Mouse (Mus musculus): ENCODE data around the gene Surf2. TPM values are rescaled to one million over a fixed set of nuclear protein-coding genes. Genes with fewer than 3 reads are reported as not detected.

Surf2 gene
- polyA plus RNA-seq, 1 experiment from 2014 or later = 38.1 TPM

DNA sequence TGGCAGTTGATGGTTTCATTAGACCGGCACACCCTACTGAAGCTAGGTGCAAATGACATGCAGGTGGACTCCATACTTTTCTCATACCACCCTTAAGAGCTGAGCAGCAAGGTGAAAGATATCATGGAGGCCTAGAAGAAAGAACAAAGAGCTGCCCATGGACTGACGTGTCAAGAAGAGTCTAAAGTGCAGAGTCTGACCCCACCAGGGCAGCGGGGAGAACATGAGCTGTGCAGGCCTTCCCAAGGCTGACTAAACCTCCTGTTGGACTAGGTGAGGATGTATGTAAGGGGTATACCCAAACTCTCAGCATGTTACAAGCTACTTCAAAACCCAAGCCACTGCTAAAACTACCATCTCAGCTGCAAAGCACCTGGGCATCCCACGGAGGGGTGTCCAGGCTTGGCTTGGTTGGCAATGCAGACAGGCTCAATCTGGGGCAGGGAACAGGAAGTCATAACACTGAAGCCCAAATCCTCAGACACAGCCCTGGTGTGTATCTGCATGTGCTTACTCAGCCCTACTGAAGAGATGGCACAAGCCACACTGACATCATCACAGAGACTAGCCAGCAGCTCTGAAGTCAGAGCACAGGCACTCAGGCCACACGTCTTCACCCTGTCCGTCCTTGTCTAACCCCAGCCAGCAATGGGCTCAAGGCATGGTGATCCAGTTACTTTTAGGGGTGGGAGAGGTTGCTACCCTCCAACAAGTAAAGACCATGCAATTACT is 11.7 kb downstream of the Surf2 start:
- Histone ChIP-seq H3K27ac (ENCODE audit: low read length) (no peak overlapping the region), H3K4me1 (ENCODE audit: control insufficient read depth, insufficient read depth, low read length) (peaks cover 29% of the 10 kb centered on the region), H3K9me3 (replicated peaks; ENCODE audit: control insufficient read depth, low read length) (no peaks in the 10 kb centered on the region), H3K36me3 (ENCODE audit: control insufficient read depth, insufficient read depth) (peaks cover 53% of the 10 kb centered on the region), H3K4me2 (ENCODE audit: low read depth, low read length) (no peak overlapping the region), H3K4me3 (ENCODE audit: low read length) (no peak overlapping the region), H3K9ac (ENCODE audit: low read length) (no peak overlapping the region), H3K27me3 (ENCODE audit: control insufficient read depth, insufficient read depth, low read length) (no peaks in the 10 kb centered on the region)
- WGBS = 80% methylated on average over 6 of the region's 6 CpGs
- no peak for ATAC-seq (replicated peaks; ENCODE audit: extremely low read depth, insufficient read depth, low FRiP score)

DNA sequence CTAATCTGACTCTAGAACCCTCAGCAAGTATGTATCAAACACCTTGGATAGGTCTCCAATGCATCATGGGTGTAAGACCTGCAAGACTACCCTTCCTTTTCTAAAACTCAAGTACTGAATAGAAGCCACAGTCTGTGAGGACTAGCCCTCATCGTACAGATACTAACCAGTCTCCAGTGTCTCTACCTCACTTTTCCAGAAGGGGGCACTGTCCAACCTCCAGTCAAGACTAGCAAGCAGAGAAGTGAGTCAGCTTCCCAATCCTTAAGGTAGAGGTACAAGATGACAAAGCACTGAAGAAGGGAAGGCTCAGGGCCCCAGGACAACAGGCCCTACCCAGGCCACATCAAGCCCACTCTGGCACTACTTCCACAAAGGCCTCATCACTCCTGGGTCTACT is 14.2 kb downstream of the Surf2 start:
- Histone ChIP-seq H3K9me3 (replicated peaks; ENCODE audit: control insufficient read depth, low read length) (no peaks in the 10 kb centered on the region), H3K4me1 (ENCODE audit: control insufficient read depth, insufficient read depth, low read length) (peaks cover 29% of the 10 kb centered on the region), H3K4me3 (ENCODE audit: low read length) (no peak overlapping the region), H3K36me3 (ENCODE audit: control insufficient read depth, insufficient read depth) (peaks cover 30% of the 10 kb centered on the region), H3K27me3 (ENCODE audit: control insufficient read depth, insufficient read depth, low read length) (no peaks in the 10 kb centered on the region), H3K4me2 (ENCODE audit: low read depth, low read length) (no peak overlapping the region), H3K27ac (ENCODE audit: low read length) (no peak overlapping the region), H3K9ac (ENCODE audit: low read length) (peak overlapping the region; percentile 25; the same call in 1 of the 2 replicates)
- no peak for ATAC-seq (replicated peaks; ENCODE audit: extremely low read depth, insufficient read depth, low FRiP score)
- 48% methylated on average over 1 of the region's 1 CpGs for WGBS

DNA sequence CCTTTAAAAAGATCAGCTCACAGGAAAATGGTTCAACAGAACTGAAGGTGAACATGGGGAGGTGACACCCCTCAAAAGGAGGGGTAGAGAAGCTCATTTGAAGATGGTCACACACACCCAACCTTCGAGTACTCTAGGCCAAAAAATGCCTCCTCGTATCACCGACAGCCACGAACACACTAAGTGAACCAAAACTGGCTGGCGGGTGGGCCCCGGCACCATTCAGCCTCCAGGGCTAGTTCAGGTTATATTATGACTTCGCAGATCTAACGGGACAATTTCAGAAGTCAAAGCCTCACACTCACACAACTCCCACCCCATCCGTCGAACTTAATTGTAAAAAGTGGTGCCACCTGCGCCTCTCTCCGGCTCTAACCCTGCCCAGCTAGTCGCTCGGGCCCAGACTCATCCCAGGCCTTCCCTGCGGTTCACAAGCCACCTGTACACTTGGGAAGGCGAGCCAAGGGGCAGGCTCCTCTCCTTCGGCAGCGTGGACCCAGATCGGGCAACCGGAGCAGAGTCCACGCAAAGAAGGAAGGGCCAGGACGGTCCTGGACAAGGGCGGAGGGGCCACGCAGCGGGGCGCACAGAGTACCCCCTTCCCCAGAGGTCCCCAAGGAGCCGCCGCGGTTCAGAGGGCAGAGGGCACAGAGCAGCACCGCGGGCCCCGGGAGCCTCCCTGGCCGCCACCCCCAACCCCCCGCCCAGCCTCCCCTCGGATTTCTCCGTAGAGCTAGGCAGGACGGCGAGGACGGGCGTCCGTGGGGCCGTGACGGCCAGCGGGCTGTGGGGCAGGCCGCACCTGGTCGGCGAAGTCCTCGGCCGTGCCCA is 16.5 kb downstream of the Surf2 start:
- Histone ChIP-seq H3K4me3 (ENCODE audit: low read length) (peak overlapping the region; percentile 99), H3K27me3 (ENCODE audit: control insufficient read depth, insufficient read depth, low read length) (no peaks in the 10 kb centered on the region), H3K36me3 (ENCODE audit: control insufficient read depth, insufficient read depth) (peaks cover 13% of the 10 kb centered on the region), H3K27ac (ENCODE audit: low read length) (peak overlapping the region; percentile 95), H3K9ac (ENCODE audit: low read length) (peak overlapping the region; percentile 100), H3K4me1 (ENCODE audit: control insufficient read depth, insufficient read depth, low read length) (peaks cover 29% of the 10 kb centered on the region), H3K4me2 (ENCODE audit: low read depth, low read length) (peak overlapping the region; percentile 87), H3K9me3 (replicated peaks; ENCODE audit: control insufficient read depth, low read length) (no peaks in the 10 kb centered on the region)
- under 1% methylated on average over 48 of the region's 49 CpGs for WGBS
- ATAC-seq (replicated peaks; ENCODE audit: extremely low read depth, insufficient read depth, low FRiP score) = no peak; the same call in none of the 2 replicates

DNA sequence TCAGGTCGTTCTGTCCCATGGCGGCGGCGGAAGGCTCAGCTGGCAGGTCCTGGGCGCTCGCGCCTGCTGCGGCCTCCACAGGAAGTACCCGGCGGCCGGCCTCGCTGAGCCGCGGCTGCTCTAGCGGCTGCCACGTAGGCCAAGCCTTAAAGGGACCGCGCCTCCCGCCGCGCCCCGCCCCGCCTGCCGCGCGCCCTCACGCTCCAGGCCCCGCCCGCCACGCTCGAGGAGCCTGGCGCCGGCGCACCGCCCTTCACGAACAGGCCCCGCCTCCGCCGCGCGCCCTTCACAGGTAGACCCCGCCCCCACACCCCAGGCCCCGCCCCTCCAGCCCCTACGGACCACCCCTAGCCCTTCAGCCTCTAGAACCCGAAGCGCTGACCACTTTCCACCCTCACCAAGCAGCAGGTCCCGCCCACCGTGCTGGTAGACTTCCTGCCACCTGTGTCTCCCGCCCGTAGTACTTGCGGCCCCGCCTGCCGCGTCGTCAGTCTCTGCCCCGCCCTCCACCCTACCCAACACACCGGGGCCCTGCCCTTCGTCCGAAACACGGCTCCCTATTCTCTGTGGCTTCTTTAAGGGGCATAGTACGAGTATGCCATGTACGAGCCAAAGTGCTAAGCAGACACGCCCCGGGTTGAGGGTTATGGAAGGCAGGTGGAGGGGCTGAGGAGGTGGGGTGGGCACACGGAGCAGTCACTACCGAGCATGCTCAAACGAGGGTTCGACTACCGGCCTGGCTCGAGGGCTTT is 17.3 kb downstream of the Surf2 start, which contains the start of the genes Surf4 and Stkld1:
Gene Surf4, minus strand, starts transcription at position 625 of the 752 bp plus-strand sequence.
Gene Stkld1, plus strand, starts transcription at position 744 of the 752 bp plus-strand sequence.
- Histone ChIP-seq H3K4me3 (ENCODE audit: low read length) (peak within 1 kb of the TSS; percentile 99), H3K27ac (ENCODE audit: low read length) (peak within 1 kb of the TSS; percentile 95), H3K9ac (ENCODE audit: low read length) (peak within 1 kb of the TSS; percentile 100), H3K4me2 (ENCODE audit: low read depth, low read length) (peak within 1 kb of the TSS; percentile 87), H3K9me3 (replicated peaks; ENCODE audit: control insufficient read depth, low read length) (no peaks in the 10 kb centered on the region), H3K36me3 (ENCODE audit: control insufficient read depth, insufficient read depth) (peaks cover 13% of the 10 kb centered on the region), H3K27me3 (ENCODE audit: control insufficient read depth, insufficient read depth, low read length) (no peaks in the 10 kb centered on the region), H3K4me1 (ENCODE audit: control insufficient read depth, insufficient read depth, low read length) (peaks cover 29% of the 10 kb centered on the region)
- WGBS = 1% methylated on average over 47 of the region's 70 CpGs
- ATAC-seq (replicated peaks; ENCODE audit: extremely low read depth, insufficient read depth, low FRiP score) = peak; percentile 95

DNA sequence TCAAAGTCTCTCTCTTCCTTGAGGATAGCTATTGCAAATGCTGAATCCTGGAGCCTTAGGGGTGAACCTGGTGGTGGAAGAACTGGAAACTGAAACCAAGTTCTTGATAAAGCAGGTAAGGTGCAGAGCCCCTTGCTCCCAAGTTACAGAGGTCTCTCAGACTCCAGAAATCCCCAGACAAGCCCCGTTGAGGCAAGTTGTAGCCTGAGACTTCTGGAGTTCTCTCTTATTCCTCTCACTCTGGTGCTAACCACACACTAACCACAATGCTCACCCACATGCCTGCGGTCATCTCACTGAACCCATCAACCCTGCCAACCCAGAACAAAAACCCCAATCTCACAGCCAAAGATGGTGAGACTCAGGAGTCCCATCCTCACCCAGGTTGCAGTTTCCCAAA is 19.1 kb downstream of the Surf2 start:
- Histone ChIP-seq H3K4me1 (ENCODE audit: control insufficient read depth, insufficient read depth, low read length) (peaks cover 22% of the 10 kb centered on the region), H3K27ac (ENCODE audit: low read length) (no peak overlapping the region), H3K9me3 (replicated peaks; ENCODE audit: control insufficient read depth, low read length) (no peaks in the 10 kb centered on the region), H3K36me3 (ENCODE audit: control insufficient read depth, insufficient read depth) (peaks cover 7% of the 10 kb centered on the region), H3K4me2 (ENCODE audit: low read depth, low read length) (no peak overlapping the region), H3K9ac (ENCODE audit: low read length) (no peak overlapping the region), H3K4me3 (ENCODE audit: low read length) (no peak overlapping the region), H3K27me3 (ENCODE audit: control insufficient read depth, insufficient read depth, low read length) (no peaks in the 10 kb centered on the region)
- 82% methylated on average over 2 of the region's 2 CpGs for WGBS
- ATAC-seq (replicated peaks; ENCODE audit: extremely low read depth, insufficient read depth, low FRiP score) = no peak

DNA sequence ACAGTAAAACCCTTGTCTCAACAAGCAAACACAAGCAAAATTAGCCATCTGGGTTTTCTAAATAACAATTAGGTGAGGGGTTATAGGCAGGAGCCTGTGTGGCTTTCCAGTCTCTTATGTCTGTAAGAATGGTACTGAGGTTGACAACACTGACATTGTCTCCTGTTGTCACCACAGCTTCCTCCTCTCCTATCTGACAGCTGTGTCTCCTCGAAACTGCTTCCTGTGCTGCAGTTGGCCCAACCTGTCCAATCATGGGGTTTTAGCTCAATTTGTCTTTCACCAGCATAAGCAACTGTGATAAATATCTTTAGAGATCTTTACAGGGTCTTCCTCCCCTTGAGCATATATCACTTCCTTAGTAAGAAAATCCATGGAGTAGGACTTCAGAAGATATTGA is 20.3 kb downstream of the Surf2 start:
- no peak overlapping the region for H3K4me3 ChIP-seq (ENCODE audit: low read length)
- H3K9me3 ChIP-seq (replicated peaks; ENCODE audit: control insufficient read depth, low read length) = no peaks in the 10 kb centered on the region
- H3K36me3 ChIP-seq (ENCODE audit: control insufficient read depth, insufficient read depth) = peaks cover 2% of the 10 kb centered on the region; the same call in 1 of the 2 replicates
- H3K27me3 ChIP-seq (ENCODE audit: control insufficient read depth, insufficient read depth, low read length) = no peaks in the 10 kb centered on the region
- 28% methylated on average over 1 of the region's 1 CpGs for WGBS
- no peak for ATAC-seq (replicated peaks; ENCODE audit: extremely low read depth, insufficient read depth, low FRiP score)
- no peak overlapping the region for H3K27ac ChIP-seq (ENCODE audit: low read length)
- peaks cover 10% of the 10 kb centered on the region for H3K4me1 ChIP-seq (ENCODE audit: control insufficient read depth, insufficient read depth, low read length)
- H3K4me2 ChIP-seq (ENCODE audit: low read depth, low read length) = no peak overlapping the region
- H3K9ac ChIP-seq (ENCODE audit: low read length) = no peak overlapping the region

DNA sequence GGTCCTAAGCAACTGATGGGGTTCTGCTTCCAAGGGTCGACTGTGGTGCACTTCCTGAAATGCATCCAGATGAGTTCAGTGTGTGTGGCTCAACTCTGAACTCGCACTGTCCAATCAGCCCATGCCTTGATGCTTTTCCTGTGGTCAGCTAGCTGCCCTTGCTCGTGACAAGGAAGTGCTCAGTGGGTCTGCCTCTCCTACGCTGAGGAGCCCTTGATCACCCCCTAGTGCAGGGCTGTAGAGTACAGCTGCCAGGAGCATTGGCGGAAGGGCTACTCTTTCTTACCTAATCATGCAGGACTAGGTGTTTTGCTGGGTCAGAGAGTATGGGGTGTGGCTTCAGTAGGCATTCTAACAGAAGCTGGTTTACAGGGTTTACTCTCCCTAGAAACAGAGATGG is 25.4 kb downstream of the Surf2 start:
- Histone ChIP-seq H3K4me2 (ENCODE audit: low read depth, low read length) (no peak overlapping the region), H3K36me3 (ENCODE audit: control insufficient read depth, insufficient read depth) (no peaks in the 10 kb centered on the region), H3K4me3 (ENCODE audit: low read length) (no peak overlapping the region), H3K27me3 (ENCODE audit: control insufficient read depth, insufficient read depth, low read length) (no peaks in the 10 kb centered on the region), H3K9ac (ENCODE audit: low read length) (no peak overlapping the region), H3K4me1 (ENCODE audit: control insufficient read depth, insufficient read depth, low read length) (no peaks in the 10 kb centered on the region), H3K9me3 (replicated peaks; ENCODE audit: control insufficient read depth, low read length) (no peaks in the 10 kb centered on the region), H3K27ac (ENCODE audit: low read length) (no peak overlapping the region)
- WGBS = 33% methylated on average over 5 of the region's 5 CpGs
- ATAC-seq (replicated peaks; ENCODE audit: extremely low read depth, insufficient read depth, low FRiP score) = no peak

DNA sequence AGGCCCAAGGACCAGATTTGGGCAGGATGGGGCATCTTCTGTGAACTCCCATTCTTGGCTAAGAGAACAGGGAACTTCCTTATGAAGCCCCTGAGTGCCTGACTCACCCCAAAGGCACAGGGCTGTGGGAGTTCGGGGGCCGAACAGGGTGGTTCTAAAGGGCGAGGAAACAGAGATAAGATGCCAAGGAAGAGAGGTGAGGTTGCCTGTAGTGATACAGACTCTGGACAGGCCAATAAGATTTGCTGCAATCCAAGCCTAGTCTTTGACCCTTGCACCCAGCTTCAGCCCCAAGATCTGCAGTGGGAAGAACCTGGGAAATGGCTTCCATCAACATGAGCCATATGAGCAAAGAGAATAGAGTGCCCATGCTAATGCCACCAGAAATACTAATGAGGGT is 27.1 kb downstream of the Surf2 start:
- no peak overlapping the region for H3K9ac ChIP-seq (ENCODE audit: low read length)
- no peaks in the 10 kb centered on the region for H3K27me3 ChIP-seq (ENCODE audit: control insufficient read depth, insufficient read depth, low read length)
- H3K4me2 ChIP-seq (ENCODE audit: low read depth, low read length) = no peak overlapping the region
- ATAC-seq (replicated peaks; ENCODE audit: extremely low read depth, insufficient read depth, low FRiP score) = no peak
- no peak overlapping the region for H3K4me3 ChIP-seq (ENCODE audit: low read length)
- 66% methylated on average over 3 of the region's 3 CpGs for WGBS
- no peaks in the 10 kb centered on the region for H3K36me3 ChIP-seq (ENCODE audit: control insufficient read depth, insufficient read depth)
- H3K4me1 ChIP-seq (ENCODE audit: control insufficient read depth, insufficient read depth, low read length) = no peaks in the 10 kb centered on the region
- no peak overlapping the region for H3K27ac ChIP-seq (ENCODE audit: low read length)
- H3K9me3 ChIP-seq (replicated peaks; ENCODE audit: control insufficient read depth, low read length) = no peaks in the 10 kb centered on the region
